Mouse (Mus musculus) brain, embryonic 14.5 days (tissue): ENCODE data around the gene Gm12216.

Source experiments
- CTCF ChIP-seq: fragments of 200-500 bp; IDR thresholded peaks from 2 replicates; pipeline ENCODE4 v1.5.1; 2012; ENCODE audit warnings: inconsistent platforms, mild to moderate bottlenecking, moderate library complexity, borderline replicate concordance; ENCODE audit not compliant: insufficient read depth, insufficient read length; ENCODE audit errors: extremely low read depth
- POLR2A ChIP-seq: fragments of 200-500 bp; IDR thresholded peaks from 2 replicates; pipeline ENCODE4 v1.6.1; 2012; ENCODE audit warnings: mild to moderate bottlenecking, inconsistent platforms, borderline replicate concordance; ENCODE audit not compliant: poor library complexity, insufficient read depth, insufficient read length, severe bottlenecking; ENCODE audit errors: extremely low read depth

GRCm38 (mm10) chr11:53779808-53780207, 79.2 kb downstream of the Gm12216 start:
- TF ChIP-seq POLR2A (no peak), CTCF (no peak)
